Mouse (Mus musculus): ENCODE measurements at regions not wholly inside any gene's neighbourhood (a gene's known extent, or its start where the extent isn't known, plus 50 kb on each side); places are given as distances from the start of the nearest gene placed in this dataset.

- no peak for TF ChIP-seq POLR2A (IDR thresholded peaks at IDR 0.05; ENCODE audit: low read depth, low read length)
- no peak for TF ChIP-seq CTCF (conservative IDR thresholded peaks at IDR 0.05; ENCODE audit: insufficient read depth, insufficient read length, low read depth, low read length)
These were observed 1402.3 kb upstream of the Lrrc6 start for GRCm38 (mm10) chr15:67902982-67903381.
